Mouse (Mus musculus): Measurements from ENCODE around the gene Dcaf4. TPM values are rescaled to one million over a fixed set of nuclear protein-coding genes. Genes with fewer than 3 reads are reported as not detected.

Dcaf4 gene
- polyA plus RNA-seq, 1 experiment from 2014 or later = 29.9 TPM

- ATAC-seq (ENCODE audit: low FRiP score) = no peak
- H3K4me3 ChIP-seq = no peak overlapping the region
- H3K4me1 ChIP-seq = peaks cover 3% of the 10 kb centered on the region; the same call in 1 of the 2 replicates
- no peak overlapping the region for H3K9ac ChIP-seq
- no peaks in the 10 kb centered on the region for H3K9me3 ChIP-seq (replicated peaks)
- no peak overlapping the region for H3K4me2 ChIP-seq (replicated peaks)
- H3K27me3 ChIP-seq = no peaks in the 10 kb centered on the region
- no peak overlapping the region for H3K27ac ChIP-seq
- peaks cover 80% of the 10 kb centered on the region for H3K36me3 ChIP-seq
- 93% methylated on average over 3 of the region's 3 CpGs for WGBS
Observed at GRCm38 (mm10) chr12:83562589-83562988, 42.3 kb downstream of the Dcaf4 start.

GRCm38 (mm10) chr12:83569866-83570265 is 49.6 kb downstream of the Dcaf4 start:
- no peak overlapping the region for H3K4me2 ChIP-seq (replicated peaks)
- H3K27me3 ChIP-seq = no peaks in the 10 kb centered on the region
- no peak overlapping the region for H3K9ac ChIP-seq
- no peaks in the 10 kb centered on the region for H3K9me3 ChIP-seq (replicated peaks)
- WGBS = 79% methylated on average over 3 of the region's 3 CpGs
- H3K4me3 ChIP-seq = no peak overlapping the region
- no peaks in the 10 kb centered on the region for H3K4me1 ChIP-seq
- H3K27ac ChIP-seq = no peak overlapping the region
- H3K36me3 ChIP-seq = peaks cover 63% of the 10 kb centered on the region
- no peak for ATAC-seq (ENCODE audit: low FRiP score)

GRCm38 (mm10) chr12:83572717-83573116 is 52.5 kb downstream of the Dcaf4 start:
- H3K36me3 ChIP-seq = peaks cover 60% of the 10 kb centered on the region

GRCm38 (mm10) chr12:83577445-83577844 is 57.2 kb downstream of the Dcaf4 start:
- H3K9me3 ChIP-seq (replicated peaks) = no peaks in the 10 kb centered on the region
- WGBS = 97% methylated on average over 5 of the region's 5 CpGs
- no peak overlapping the region for H3K4me2 ChIP-seq (replicated peaks)
- no peak overlapping the region for H3K9ac ChIP-seq
- peaks cover 12% of the 10 kb centered on the region; the same call in 1 of the 2 replicates for H3K4me1 ChIP-seq
- no peak for ATAC-seq (ENCODE audit: low FRiP score)
- H3K27me3 ChIP-seq = no peaks in the 10 kb centered on the region
- peaks cover 46% of the 10 kb centered on the region for H3K36me3 ChIP-seq
- H3K27ac ChIP-seq = no peak overlapping the region
- H3K4me3 ChIP-seq = no peak overlapping the region

More at GRCm38 (mm10) chr12:83572717-83573116, 52.5 kb downstream of the Dcaf4 start:
- Histone ChIP-seq H3K4me3 (no peak overlapping the region), H3K4me2 (replicated peaks) (no peak overlapping the region), H3K27ac (no peak overlapping the region), H3K9ac (no peak overlapping the region), H3K4me1 (no peaks in the 10 kb centered on the region), H3K9me3 (replicated peaks) (no peaks in the 10 kb centered on the region), H3K27me3 (no peaks in the 10 kb centered on the region)
- no peak for ATAC-seq (ENCODE audit: low FRiP score)
- 90% methylated on average over 5 of the region's 5 CpGs for WGBS

GRCm38 (mm10) chr12:83578356-83578755 is 58.1 kb downstream of the Dcaf4 start:
- 84% methylated on average over 2 of the region's 2 CpGs for WGBS

GRCm38 (mm10) chr12:83578896-83579569 is 58.8 kb downstream of the Dcaf4 start:
- H3K36me3 ChIP-seq = peaks cover 47% of the 10 kb centered on the region
- WGBS = 53% methylated on average over 3 of the region's 3 CpGs

More at GRCm38 (mm10) chr12:83578356-83578755, 58.1 kb downstream of the Dcaf4 start:
- Histone ChIP-seq H3K36me3 (peaks cover 48% of the 10 kb centered on the region), H3K4me1 (peaks cover 14% of the 10 kb centered on the region; the same call in 1 of the 2 replicates), H3K4me3 (no peak overlapping the region), H3K9ac (no peak overlapping the region), H3K27me3 (no peaks in the 10 kb centered on the region), H3K27ac (no peak overlapping the region), H3K9me3 (replicated peaks) (no peaks in the 10 kb centered on the region), H3K4me2 (replicated peaks) (no peak overlapping the region)
- ATAC-seq (ENCODE audit: low FRiP score) = no peak

GRCm38 (mm10) chr12:83580283-83580682 is 60.0 kb downstream of the Dcaf4 start:
- no peak overlapping the region for H3K27ac ChIP-seq
- H3K36me3 ChIP-seq = peaks cover 43% of the 10 kb centered on the region
- WGBS = 94% methylated on average over 3 of the region's 3 CpGs
- no peak overlapping the region for H3K4me3 ChIP-seq
- H3K9me3 ChIP-seq (replicated peaks) = no peaks in the 10 kb centered on the region
- ATAC-seq (ENCODE audit: low FRiP score) = no peak
- H3K9ac ChIP-seq = no peak overlapping the region
- H3K4me2 ChIP-seq (replicated peaks) = no peak overlapping the region
- peaks cover 14% of the 10 kb centered on the region; the same call in 1 of the 2 replicates for H3K4me1 ChIP-seq
- no peaks in the 10 kb centered on the region for H3K27me3 ChIP-seq

More at GRCm38 (mm10) chr12:83578896-83579569, 58.8 kb downstream of the Dcaf4 start:
- H3K9ac ChIP-seq = no peak overlapping the region
- ATAC-seq (ENCODE audit: low FRiP score) = no peak
- H3K4me3 ChIP-seq = no peak overlapping the region
- H3K27ac ChIP-seq = no peak overlapping the region
- H3K9me3 ChIP-seq (replicated peaks) = no peaks in the 10 kb centered on the region
- peaks cover 14% of the 10 kb centered on the region; the same call in 1 of the 2 replicates for H3K4me1 ChIP-seq
- no peak overlapping the region for H3K4me2 ChIP-seq (replicated peaks)
- H3K27me3 ChIP-seq = no peaks in the 10 kb centered on the region

- Histone ChIP-seq H3K36me3 (peaks cover 45% of the 10 kb centered on the region), H3K27me3 (no peaks in the 10 kb centered on the region), H3K4me2 (replicated peaks) (no peak overlapping the region), H3K9ac (no peak overlapping the region), H3K4me3 (no peak overlapping the region), H3K4me1 (peaks cover 14% of the 10 kb centered on the region; the same call in 1 of the 2 replicates), H3K9me3 (replicated peaks) (no peaks in the 10 kb centered on the region), H3K27ac (no peak overlapping the region)
- 53% methylated on average over 4 of the region's 4 CpGs for WGBS
- no peak for ATAC-seq (ENCODE audit: low FRiP score)
Observed at GRCm38 (mm10) chr12:83582106-83582505, 61.8 kb downstream of the Dcaf4 start.

GRCm38 (mm10) chr12:83582747-83583146 is 62.5 kb downstream of the Dcaf4 start:
- H3K4me1 ChIP-seq = peaks cover 14% of the 10 kb centered on the region; the same call in 1 of the 2 replicates
- no peak overlapping the region for H3K9ac ChIP-seq
- H3K9me3 ChIP-seq (replicated peaks) = no peaks in the 10 kb centered on the region
- 64% methylated on average over 4 of the region's 4 CpGs for WGBS
- H3K4me3 ChIP-seq = no peak overlapping the region
- no peak for ATAC-seq (ENCODE audit: low FRiP score)
- no peak overlapping the region for H3K4me2 ChIP-seq (replicated peaks)
- H3K27me3 ChIP-seq = no peaks in the 10 kb centered on the region
- peaks cover 47% of the 10 kb centered on the region for H3K36me3 ChIP-seq
- H3K27ac ChIP-seq = no peak overlapping the region

GRCm38 (mm10) chr12:83586628-83587027 is 66.4 kb downstream of the Dcaf4 start:
- Histone ChIP-seq H3K9ac (no peak overlapping the region), H3K36me3 (peaks cover 74% of the 10 kb centered on the region), H3K4me1 (0 out of 2 replicates have a peak, but pooled peaks cover 3% of the 10 kb centered on the region), H3K27me3 (no peaks in the 10 kb centered on the region), H3K4me2 (replicated peaks) (no peak overlapping the region), H3K27ac (no peak overlapping the region), H3K4me3 (no peak overlapping the region), H3K9me3 (replicated peaks) (no peaks in the 10 kb centered on the region)
- ATAC-seq (ENCODE audit: low FRiP score) = no peak
- 97% methylated on average over 5 of the region's 5 CpGs for WGBS

Other genes starting within 250 kb of the Dcaf4 start
- gene Dpf3, start 32.8 kb upstream of the Dcaf4 start, polyA plus RNA-seq (2016; fragmentation: Nextera tagmentation; extraction: Ambion mirVana) = 18.0 and 21.6 TPM in 2 replicates
- 35.0 and 37.7 TPM in 2 replicates for gene Zfyve1, start 76.8 kb downstream of the Dcaf4 start, polyA plus RNA-seq (2016; fragmentation: Nextera tagmentation; extraction: Ambion mirVana)
- 286 and 304 TPM in 2 replicates for gene Rbm25, start 110.8 kb downstream of the Dcaf4 start, polyA plus RNA-seq (2016; fragmentation: Nextera tagmentation; extraction: Ambion mirVana)
- gene Psen1, start 167.7 kb downstream of the Dcaf4 start, polyA plus RNA-seq (2016; fragmentation: Nextera tagmentation; extraction: Ambion mirVana) = 77.5 and 80.0 TPM in 2 replicates
- 0.10 and 0.26 TPM in 2 replicates for gene Papln, start 243.2 kb downstream of the Dcaf4 start, polyA plus RNA-seq (2016; fragmentation: Nextera tagmentation; extraction: Ambion mirVana)

Data from hindbrain, embryonic 12.5 days (tissue).